Mouse (Mus musculus): ENCODE data around the gene Foxo6. TPM values are rescaled to one million over a fixed set of nuclear protein-coding genes. Genes with fewer than 3 reads are reported as not detected.

Foxo6 gene
- total RNA-seq, 2 experiments from 2014 or later = 6.1 to 8.3 TPM

DNA sequence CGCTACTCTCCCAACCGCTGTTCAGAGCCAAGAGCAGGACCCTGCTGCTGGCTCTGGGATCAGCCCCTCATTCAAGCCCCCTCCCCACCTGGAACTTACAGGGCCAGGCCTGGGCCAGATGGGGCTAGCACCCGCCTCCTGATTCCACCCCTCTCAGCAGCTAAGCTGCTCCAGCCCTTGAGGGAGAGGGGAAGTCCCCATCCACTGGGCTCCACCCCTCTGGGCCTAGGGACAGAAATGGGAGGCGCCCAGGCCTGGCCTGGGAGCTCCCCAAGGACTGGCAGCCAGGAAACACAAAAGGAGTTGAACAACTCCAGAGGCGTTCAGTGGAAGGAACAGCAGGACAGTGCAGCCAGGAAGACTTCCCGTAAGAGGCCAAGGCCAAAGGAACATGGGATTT, 4.0 kb downstream of the Foxo6 start:
- peak; percentile 89 for DNase-seq

DNA sequence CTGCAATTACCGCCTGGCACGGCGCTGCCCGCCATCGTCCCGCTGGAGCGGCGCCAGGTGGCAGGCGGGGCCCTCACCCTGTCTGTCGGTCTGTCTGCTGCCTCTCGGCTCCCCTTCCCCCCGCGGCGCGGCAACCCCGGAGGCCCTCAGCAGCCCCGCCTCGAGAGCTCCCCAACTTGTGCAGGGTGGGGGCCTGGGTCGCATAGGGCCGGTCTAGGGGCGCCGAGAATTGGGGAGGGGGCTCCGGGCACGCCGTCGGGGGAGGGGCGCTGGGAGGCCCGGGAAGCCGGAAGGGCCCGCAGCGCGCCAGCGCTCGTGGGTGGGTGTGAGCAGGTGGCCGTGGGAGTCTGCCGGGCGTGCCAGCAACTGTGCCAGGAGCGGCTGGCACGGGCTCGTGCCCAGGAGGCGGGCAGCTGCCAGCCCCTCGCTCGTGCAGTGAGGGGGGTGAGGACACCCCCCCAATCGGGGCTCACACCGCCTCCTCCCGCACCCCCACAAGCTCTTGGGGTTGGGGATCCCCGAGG, 4.5 kb downstream of the Foxo6 start:
- DNase-seq = peak; percentile 64

DNA sequence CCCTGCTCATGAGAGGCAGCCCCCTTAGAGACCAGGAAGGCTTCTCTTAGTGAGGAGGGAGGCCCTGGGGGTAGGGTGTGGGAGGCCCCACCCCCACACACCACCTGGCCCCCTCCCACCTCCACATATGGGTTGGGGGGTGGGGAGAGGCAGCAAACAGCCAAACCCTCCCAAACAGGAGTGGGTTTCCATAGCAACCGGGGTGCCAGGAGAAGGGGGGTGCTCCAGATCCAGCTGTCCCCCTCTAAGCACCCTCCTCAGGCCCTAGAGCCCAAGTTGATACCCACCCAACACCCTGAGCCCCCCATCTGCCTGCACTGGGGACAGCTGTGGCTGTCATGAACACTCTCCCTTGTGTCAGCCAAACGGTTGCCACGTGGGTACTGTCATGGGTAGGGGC, 6.1 kb downstream of the Foxo6 start:
- DNase-seq = no peak

DNA sequence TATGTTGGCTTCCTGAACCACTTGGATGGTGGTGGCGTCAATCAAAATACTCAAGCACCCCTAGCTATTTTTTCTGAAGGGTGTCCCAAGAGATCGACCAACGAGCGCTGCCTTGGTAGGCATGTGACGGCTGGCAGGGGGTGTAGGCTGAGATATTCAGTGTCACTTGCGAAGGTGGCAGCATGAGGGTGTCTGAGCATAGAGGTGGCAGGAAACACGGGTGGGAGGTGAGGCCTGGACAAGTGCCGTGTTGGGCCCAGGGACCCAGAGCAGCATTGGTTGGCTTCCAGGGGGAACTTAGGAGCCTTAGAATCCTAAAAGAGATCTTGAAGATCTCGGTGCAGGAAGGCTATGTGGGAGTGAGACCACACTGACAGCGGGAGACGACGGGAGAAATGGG, 6.7 kb downstream of the Foxo6 start:
- no peak for DNase-seq

DNA sequence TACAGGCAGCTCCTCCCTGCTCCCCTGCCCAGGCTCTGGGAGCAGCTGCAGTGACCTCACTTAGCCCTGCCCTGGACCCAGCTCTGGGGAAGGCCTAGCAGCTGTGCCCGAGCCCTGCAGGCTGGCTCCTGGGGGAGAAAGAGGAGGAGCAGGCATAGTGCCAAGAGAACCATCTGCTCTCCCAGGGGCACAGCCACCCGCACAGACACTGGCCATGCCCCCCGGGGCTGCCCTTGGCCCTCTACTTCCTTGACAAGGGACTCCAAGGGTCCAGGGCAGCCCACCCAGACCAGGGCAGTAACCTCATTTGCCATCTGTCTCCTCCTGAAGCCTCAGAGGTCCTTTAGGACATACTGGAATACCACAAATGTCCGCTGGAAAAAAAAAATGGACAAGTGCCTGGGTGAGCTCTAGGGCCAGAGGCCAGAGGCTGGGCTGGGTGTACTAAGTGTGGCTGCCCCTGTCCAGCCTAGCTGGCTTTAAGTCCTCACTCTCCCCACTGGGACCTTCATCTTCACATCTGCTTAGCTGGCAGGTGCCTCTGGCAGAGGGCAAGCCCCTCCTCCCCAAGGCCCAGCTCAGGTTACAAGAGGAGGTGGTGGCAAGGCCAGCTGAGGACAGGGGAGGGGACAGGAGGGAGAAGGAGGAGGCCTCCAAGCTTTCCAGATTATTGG, 9.8 kb downstream of the Foxo6 start:
- DNase-seq = peak; percentile 66

DNA sequence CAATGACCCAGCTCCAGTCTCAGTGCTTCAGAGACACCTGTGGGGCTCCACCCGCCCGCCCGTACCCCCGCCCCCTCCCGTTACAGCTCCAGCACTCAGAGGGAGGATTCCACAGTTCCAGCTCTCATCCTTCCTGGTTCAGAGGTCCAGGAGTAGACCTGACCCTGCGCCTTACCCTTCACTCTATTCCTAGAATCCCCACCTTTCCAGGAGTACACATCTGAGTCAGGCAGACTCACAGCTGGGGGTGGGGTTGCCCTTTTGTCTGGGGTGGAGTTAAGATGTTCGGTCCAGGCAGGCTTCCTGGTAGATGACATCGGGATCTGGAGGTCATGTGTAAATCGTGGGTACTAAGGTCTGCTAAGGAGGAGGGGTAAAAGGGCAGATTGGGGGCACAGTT, 11.7 kb downstream of the Foxo6 start:
- no peak for DNase-seq

DNA sequence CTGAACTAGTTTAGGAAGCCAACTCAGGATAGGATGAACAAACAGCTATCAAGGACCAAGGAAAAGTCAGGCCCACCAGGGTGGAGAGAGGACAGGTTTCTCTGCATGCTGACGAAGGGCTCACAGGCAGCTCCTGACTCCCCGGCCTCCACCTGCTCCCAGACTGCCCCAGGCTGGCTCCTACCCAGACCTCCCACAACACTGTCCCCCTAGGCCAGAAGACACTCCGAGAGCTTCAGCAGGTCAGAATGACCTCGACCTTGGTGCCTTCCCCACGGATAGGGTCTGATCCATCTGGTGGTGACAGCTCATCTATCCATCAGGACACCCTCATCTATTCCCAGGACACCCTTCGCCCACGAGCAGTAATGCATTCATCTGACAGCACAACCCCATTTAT, 13.6 kb downstream of the Foxo6 start:
- DNase-seq = no peak

DNA sequence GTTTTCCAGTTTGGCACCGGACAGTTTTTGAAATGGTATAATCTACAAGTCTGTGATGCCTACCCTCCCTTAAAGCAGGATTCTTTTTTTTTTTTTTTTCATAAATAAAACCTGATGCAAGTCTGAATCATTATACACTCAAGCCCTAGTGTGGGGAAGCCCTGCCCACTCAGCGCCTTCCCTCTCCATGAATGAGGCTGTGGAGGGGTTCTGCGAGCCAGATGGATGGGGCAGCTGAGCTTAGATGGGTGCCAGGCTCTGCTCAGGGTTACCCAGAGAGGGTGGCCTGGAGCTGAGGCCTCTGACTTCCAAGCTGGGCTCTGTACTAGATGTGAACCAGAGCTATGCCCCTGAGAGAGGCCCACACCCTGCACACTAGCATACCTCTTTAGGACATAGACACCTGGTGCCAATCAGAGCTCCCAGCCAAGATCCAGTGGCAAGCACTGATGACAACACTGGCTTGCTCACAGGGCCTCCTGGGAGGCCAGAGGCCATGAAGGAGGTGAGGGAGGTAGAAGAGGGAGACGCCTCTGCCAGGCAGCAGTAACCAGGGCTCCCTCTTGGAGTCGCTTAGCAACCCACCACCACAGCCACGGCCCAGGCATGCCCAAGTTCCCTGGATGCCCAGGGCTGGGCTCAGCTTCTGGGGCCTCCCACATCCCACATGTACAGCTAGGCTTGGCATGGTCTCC, 15.1 kb downstream of the Foxo6 start:
- no peak for DNase-seq

DNA sequence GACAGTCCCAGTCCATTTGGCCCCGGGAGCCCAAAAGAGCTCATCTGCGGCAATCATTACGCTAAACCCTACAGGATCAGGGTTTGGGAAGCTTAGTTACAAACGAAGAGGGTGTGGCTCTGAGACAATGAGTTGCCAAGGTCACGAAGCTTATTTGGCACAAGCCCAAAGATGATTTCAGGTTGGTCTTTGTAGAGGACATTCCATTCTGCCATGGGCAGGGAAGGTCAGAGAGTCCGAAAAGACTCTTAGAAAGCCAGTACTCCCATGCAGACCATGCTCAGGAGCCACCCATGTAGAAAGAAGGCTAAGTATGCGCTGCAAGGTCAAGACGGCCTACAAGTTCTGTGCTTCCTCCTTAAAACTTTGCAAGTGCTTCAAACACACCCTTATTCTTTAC, 15.9 kb downstream of the Foxo6 start:
- no peak for DNase-seq

DNA sequence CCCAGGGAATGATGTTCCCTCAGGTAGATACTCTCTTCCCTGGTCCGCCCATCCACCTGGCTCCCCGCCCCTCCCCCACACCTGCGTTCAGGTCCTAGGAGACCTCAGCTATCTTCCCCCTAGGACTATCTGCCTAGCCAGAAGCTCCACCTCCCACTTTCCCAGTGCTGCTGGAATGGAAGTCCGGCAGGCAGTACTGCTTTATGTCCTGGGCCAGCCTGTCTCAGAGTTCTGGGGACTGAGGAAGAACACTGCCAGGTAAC, 16.3 kb downstream of the Foxo6 start:
- no peak for DNase-seq

DNA sequence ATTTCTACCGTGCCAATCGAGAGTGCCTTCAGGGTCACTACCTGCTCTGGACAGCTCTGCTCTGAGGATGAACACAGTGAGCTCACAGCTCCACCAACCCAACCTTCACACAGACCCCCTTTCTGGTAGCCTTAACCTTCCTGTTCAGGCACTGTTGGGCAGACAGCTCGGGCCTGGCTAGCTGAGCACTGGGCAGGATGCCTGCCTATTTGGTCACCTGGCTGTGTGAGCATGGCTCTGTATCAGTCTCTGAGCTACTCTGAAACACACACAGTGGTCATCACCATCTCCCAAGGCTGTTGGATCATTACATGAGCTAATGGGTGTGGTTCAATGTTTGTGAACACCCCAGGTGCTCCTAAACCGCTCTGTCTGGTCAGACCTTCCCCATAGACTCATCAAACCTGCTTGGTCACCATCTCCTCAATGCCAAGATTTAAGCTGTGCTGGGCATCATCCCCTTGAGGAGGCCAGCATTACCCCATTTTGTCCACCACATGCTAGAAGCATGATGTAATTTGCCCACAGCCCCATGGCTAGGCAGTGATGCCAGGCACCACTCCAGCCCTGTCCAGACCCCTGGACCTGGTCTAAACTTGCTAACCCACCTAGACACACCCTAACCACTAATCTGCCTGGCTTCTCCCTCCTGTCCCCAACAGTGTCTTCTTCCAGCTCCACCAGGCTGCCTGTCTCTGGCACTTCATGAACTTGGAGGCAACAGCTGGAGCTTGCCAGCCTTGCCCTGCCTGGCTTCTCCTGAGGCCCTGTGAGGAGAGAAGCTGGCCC, 16.8 kb downstream of the Foxo6 start:
- no peak for DNase-seq

DNA sequence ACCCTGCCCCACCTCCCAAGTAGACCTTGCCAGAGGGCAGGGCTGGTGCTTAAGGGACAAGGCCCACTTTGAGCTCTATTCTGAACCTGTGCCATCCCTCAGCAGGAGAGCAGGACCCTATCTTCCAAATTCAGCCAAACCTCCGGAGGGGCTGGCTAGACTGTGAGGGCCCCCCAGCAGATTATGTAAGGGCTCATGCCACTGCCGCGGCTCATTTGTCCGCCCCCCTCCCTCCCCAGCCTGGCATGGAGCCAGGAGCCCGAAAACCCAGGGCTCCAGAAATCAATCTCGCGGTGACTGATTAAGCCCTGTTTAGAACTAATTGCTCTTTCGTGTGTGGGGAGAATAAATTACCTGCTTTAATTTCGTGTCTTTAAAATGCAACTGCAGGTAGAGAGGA, 17.7 kb downstream of the Foxo6 start:
- no peak for DNase-seq

DNA sequence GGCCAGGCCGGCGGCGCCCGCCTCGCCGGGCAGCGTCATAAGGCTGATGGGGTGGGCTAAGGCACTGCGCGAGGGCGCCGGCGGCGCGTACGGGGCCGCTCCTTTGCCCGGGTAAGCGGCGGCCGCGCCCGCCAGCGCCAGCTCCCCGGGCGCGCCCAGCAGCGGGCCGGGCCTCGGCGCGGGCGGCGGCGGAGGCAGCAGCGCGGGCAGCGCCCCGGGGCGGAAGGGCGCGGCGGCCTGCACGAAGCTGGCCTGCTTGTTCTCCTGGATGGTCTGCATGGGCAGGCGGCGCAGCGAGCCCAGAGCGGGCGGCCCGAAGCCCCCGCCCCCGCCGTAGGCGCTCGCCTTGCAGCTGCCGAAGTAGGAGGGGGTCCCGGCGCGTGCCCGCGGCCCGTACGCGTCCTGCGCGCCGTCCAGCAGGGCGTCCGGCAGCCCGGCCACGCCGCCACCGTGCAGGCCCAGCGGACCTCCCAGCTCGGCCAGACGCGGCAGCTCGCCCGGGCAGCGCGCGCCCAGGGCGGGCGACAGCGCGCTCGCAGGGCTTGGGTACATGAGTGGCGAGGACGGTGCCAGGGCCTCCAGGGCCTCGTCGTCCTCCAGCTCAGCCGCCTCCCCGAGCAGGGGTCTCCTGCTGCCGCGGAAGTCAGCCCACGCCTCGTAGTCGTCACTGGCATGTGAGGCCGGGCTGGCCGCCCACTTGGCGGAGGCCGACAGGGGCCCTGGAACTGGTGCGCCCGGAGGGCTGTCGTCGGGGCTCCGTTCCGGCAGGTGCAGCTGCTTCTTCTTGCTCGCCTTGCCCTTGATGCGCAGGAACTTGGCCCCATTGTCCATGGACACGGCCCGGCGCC, 18.7 kb downstream of the Foxo6 start:
- DNase-seq = peak; percentile 44

DNA sequence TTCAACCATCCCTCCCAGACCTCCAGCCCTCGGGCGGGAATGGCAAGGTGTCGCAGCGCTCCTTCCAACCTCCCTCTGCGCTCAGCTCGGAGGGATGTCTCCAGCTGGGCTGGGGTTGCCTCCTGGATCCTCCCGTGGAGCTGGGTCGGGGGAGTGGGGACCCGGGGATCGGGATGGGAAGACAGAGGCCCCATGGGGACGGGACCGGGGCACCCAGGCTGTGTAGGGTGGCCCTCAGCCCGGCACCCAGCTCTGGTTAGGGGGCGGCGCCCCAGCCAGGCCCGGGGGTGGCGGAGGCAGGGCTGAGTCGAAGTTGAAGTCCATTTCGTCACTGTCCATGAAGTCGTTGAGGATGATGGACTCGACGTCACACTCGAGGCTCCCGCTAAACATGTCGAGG, 19.5 kb downstream of the Foxo6 start:
- no peak for DNase-seq

DNA sequence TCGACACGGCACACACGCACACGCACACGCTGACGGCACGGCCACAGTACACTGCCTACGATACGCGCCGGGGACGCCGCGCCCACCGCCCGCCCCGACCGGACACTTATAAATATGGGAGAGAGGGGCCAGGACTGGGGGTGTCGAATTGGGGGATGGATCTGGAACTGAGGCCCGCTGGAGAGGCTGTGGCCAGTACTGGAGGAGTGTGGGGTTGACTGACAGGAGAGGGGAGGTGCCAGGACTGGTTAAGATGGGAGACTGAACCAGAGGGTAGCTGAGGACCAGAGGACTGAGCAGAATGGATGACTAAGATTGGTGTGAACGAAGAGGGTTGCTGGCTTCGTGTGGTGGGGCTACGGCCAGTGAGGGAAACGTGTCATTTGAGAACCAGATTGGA, 20.0 kb downstream of the Foxo6 start:
- no peak for DNase-seq

DNA sequence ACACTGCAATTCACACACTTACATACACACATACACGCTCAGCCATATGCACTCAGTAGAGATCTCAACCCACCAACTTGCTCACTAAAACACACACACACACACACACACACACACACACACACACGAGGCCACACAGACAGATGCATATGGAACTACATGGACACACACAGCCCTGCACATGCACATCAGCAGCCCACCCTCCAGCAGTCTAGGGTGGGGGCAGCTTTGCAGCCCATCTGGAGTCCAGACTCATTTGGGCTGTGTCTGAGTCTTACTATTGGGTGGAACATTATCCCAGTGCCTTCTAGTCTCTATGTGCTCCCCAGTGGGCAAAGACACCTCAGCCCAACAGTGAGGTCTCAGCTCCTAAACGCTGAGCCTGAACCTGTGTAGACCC, 23.0 kb downstream of the Foxo6 start:
- DNase-seq = no peak

DNA sequence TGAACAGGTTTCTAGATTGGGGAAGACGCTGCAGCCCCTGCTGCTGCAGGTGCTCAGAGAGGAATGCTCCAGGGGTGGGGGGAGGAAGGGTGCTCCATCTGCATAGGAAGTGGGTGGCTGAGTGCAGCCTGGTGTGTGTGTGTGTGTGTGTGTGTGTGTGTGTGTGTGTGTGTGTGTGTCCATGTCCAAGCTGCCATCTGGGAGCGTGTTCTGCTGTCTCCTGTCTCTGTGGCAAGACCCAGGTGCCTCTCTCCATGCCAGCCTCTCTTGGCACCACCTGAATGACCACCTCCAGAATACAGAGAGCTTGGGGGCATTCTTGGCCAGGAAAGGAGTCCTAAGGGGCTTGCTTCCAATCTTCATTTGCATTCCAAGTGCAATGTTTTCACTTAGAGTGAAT, 24.4 kb downstream of the Foxo6 start:
- no peak for DNase-seq

DNA sequence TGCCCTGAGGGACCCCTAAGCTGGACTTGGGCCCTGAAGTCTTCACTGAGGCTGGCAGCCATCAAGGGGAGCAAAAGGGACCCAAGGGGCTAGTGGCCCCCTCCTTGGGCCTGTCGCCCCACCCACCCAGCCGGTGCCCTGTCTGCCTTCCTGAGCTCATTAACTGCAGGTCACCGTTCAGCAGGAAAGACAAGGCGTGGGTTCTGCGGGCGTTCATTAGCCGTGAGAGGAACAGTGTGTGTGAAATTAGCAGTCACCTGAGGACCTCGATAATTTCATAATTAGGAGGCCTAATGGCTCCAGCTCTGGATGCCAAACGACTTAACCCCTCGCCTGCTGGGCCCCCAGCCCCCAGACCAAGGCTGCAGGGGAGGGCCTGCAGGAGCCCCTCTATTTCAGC, 24.9 kb downstream of the Foxo6 start:
- no peak for DNase-seq

DNA sequence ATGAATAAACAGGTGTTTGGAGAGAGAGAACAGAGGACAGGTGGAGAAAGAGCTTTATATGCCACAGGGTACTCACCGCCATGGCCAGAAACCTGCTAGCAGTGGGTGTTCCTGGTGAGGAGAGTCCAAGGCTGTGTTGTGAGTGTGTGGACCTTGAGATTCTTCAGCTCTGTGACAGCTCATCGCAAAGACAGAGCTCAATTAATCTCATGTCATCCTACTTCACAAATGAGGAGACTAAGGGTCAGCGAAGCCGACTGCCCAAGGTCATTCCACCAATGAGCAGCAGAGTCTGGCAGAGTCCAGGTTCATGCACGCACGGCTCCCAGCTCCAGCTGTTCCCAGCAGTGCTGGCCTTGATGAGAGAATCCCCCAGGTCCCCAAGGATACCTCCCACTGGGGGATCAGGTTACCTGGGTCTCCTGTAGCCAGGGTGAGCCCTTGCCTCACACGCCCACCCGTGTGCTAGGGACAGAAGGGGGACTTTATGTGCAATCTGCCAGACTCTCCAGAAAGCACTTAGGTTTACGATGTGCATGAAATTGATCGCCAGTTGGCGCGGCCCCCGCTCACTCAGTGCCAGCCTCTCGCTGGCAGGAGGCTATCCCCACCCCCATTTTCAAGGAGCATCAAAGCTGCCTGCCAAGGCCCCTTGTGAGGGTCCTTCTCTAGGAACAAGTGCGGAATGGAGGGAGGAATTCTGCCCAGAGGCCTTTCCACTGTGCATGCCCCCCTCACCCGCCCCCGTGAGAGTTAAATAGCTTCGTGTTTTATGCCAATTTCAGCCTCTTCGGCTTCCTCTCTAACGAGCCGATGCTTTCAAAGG, 27.6 kb downstream of the Foxo6 start:
- no peak for DNase-seq

DNA sequence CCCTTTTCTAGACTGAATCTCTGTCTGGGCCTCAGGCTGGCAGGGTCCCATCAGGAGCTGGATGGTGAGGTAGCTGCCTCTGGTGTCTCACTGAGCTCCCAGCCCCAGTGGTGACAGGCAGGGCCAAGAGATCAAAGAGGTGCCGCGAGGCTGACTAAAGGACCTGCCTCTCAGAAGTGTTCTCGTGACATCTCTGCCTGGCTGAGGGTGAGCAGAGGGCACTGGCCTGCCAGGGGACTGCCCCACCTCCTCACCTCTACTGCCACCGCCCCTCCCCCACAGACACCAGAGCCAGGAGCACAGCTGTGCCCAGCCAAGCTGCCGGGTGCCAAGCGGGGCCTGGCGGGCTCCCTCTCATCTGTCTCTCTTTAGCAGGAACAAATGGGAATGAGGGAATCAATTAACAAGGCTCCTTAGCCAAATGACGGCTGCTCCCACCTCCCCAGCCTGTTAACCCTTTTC, 38.3 kb downstream of the Foxo6 start:
- peak; percentile 94 for DNase-seq

DNA sequence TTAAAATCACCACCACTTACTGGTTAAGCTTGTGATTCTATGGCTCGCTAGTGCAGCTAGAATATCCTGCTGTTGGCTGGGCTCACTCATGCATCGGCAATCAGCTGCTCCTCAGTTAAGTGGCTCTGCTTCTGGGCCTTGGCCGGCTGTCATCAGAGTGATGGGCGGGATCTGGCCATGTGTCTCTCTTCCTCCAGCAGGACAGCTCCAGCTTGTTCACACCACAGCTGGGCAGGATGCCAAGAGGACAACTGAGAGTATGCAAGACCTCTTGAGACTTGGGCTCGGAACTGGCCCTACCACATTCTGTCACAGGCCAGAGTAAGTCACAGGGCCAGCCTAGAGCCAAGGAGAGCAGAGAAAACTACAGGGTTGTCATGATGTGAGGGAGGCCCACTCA, 39.7 kb downstream of the Foxo6 start:
- DNase-seq = peak; percentile 96

DNA sequence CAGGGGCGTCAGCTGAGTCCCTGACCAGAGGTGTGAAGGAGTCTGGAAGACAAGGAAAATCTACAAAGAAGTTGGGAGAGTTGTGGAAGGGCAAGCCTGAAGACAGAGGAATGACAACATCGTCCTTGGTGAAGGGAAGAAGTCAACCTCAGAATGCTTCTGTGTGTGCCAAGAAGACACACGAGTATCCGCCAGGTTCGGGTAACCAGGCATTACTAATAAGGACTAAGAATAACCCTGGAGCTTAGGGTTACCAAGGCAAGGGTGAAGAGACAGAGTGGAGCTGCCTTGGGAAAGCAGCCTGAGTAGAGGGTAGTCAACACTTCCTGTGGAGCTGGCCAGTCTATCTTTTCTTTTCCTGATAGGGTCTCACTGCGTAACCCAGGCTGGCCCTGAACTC, 41.1 kb downstream of the Foxo6 start:
- DNase-seq = no peak
